Mouse (Mus musculus): ENCODE data around the gene Mllt11. TPM values are rescaled to one million over a fixed set of nuclear protein-coding genes. Genes with fewer than 3 reads are reported as not detected.

Mllt11 gene
- polyA plus RNA-seq, 1 experiment from 2014 or later: 2.0 TPM

DNA sequence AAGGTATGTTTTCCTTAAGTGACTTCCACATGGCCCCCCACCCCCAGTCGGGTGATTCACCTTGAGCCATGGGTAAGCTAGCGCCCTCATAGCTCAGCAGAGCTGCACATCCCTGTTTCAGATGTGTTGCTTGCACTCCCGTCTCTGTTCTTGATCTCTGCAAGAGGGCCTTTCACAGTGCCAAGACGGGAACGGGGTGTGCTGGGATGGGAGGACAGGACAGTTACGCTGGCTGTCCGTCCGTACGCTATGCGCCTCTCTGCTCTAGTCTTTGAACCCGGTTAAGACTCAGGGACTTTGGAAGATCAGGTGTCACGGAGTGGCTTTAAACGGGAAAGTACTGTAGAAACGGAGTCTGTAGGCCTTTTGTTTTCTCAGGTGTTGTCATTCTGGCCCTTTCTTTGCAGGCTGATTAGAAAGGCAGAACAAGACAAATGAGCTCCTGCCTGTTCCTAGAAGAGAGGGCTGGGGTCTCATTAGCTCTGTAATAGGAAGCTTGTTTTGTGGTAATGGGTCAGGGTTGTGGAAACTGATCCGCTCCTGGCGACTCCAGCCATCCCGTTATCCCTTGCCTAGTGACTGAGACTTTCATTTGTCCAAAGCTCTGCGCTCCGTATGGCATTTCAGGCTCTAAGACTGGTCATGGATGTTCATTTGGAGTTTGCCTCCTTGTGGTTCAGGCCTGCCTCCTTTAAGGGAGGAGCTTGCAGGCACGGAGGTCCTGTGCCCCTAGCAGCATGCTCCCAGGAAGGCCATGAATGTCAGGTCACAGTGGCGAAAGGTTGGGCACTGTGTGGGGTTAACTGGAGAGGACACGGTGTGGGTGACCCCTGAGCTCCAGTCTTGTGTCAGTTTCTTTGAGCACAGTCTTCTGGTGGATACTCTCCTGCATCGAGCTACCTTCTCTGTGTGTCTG lies 3.7 kb upstream of the Mllt11 start:
- peaks cover 22% of the 10 kb centered on the region for H3K4me1 ChIP-seq (ENCODE audit: control insufficient read depth, low read depth, low read length)
- WGBS (ENCODE audit: insufficient replicate concordance): 87% methylated on average over 23 of the region's 23 CpGs
- no peaks in the 10 kb centered on the region for H3K9me3 ChIP-seq (replicated peaks; ENCODE audit: control insufficient read depth, low read length)
- no peak for ATAC-seq (ENCODE audit: low read depth)
- no peak overlapping the region for H3K9ac ChIP-seq (ENCODE audit: low read depth, low read length)
- no peak overlapping the region for H3K27ac ChIP-seq (ENCODE audit: low read length)
- H3K4me3 ChIP-seq (ENCODE audit: low read depth, low read length): no peak overlapping the region
- no peaks in the 10 kb centered on the region for H3K27me3 ChIP-seq (ENCODE audit: control insufficient read depth, insufficient read depth, low read depth, low read length)
- peaks cover 30% of the 10 kb centered on the region for H3K36me3 ChIP-seq (ENCODE audit: control insufficient read depth, insufficient read depth)
- H3K4me2 ChIP-seq (ENCODE audit: low read depth, low read length): no peak overlapping the region

DNA sequence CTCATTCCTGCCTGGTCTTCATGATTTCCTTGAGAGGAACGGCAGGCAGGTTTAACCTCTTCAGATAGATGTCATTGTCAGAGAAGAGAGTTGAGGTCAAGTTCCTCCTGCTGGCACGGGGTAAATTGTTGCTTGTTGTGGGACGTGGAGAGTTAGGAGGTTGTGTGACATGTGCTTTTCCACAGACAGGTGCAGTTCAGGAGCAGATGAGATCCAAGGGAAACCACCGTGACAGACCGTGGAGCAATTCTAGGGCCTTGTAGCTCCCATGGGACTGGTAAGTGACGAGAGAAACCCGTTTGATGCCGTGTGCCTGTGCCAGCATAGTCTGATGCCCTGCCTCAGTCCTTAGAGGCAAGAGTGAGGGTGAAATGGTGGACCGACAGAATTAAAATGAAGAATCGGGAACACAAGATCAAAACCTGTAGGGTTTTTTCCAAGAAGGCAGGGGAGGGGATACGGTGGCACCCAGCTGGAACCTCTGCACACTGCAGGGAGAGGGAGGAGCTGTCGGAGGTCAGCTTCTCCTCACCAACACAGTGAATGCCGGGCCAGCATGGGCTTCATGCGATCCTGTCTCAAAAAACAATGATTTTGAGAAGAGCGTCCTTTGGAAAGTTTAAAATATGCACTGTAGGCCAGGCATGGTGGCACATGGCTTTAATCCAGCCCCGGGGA lies 1.5 kb upstream of the Mllt11 start:
- H3K9ac ChIP-seq (ENCODE audit: low read depth, low read length): no peak overlapping the region
- no peak overlapping the region for H3K4me3 ChIP-seq (ENCODE audit: low read depth, low read length)
- H3K27me3 ChIP-seq (ENCODE audit: control insufficient read depth, insufficient read depth, low read depth, low read length): no peaks in the 10 kb centered on the region
- 84% methylated on average over 16 of the region's 16 CpGs for WGBS (ENCODE audit: insufficient replicate concordance)
- no peaks in the 10 kb centered on the region for H3K9me3 ChIP-seq (replicated peaks; ENCODE audit: control insufficient read depth, low read length)
- ATAC-seq (ENCODE audit: low read depth): no peak
- peaks cover 30% of the 10 kb centered on the region for H3K36me3 ChIP-seq (ENCODE audit: control insufficient read depth, insufficient read depth)
- H3K4me2 ChIP-seq (ENCODE audit: low read depth, low read length): no peak overlapping the region
- H3K27ac ChIP-seq (ENCODE audit: low read length): no peak overlapping the region
- peaks cover 30% of the 10 kb centered on the region for H3K4me1 ChIP-seq (ENCODE audit: control insufficient read depth, low read depth, low read length)

DNA sequence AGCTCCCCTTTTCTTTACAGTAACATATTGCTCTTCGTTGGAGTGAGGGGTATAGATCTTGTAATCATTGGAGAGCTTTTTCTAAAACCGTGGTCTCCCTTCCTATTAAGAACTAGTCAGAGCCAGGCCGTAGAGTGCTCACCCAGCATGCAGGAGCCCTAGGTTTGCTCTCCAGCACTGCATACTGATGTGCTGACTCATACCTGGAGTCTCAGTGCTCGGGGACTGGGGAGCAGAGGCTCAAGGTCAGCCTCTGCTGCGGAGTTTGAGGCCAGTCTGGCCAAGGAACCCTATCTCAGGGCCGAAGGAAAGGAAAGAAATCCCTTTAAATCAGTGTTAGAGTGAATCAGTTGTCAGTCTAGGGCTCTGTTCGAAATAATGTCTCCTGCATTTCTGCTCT lies 800 bp upstream of the Mllt11 start:
- no peak overlapping the region for H3K9ac ChIP-seq (ENCODE audit: low read depth, low read length)
- H3K4me2 ChIP-seq (ENCODE audit: low read depth, low read length): no peak overlapping the region
- no peak overlapping the region for H3K27ac ChIP-seq (ENCODE audit: low read length)
- ATAC-seq (ENCODE audit: low read depth): no peak
- H3K27me3 ChIP-seq (ENCODE audit: control insufficient read depth, insufficient read depth, low read depth, low read length): no peaks in the 10 kb centered on the region
- H3K4me3 ChIP-seq (ENCODE audit: low read depth, low read length): no peak overlapping the region
- no peaks in the 10 kb centered on the region for H3K9me3 ChIP-seq (replicated peaks; ENCODE audit: control insufficient read depth, low read length)
- peaks cover 34% of the 10 kb centered on the region for H3K4me1 ChIP-seq (ENCODE audit: control insufficient read depth, low read depth, low read length)
- WGBS (ENCODE audit: insufficient replicate concordance): 71% methylated on average over 7 of the region's 7 CpGs
- H3K36me3 ChIP-seq (ENCODE audit: control insufficient read depth, insufficient read depth): peaks cover 30% of the 10 kb centered on the region

DNA sequence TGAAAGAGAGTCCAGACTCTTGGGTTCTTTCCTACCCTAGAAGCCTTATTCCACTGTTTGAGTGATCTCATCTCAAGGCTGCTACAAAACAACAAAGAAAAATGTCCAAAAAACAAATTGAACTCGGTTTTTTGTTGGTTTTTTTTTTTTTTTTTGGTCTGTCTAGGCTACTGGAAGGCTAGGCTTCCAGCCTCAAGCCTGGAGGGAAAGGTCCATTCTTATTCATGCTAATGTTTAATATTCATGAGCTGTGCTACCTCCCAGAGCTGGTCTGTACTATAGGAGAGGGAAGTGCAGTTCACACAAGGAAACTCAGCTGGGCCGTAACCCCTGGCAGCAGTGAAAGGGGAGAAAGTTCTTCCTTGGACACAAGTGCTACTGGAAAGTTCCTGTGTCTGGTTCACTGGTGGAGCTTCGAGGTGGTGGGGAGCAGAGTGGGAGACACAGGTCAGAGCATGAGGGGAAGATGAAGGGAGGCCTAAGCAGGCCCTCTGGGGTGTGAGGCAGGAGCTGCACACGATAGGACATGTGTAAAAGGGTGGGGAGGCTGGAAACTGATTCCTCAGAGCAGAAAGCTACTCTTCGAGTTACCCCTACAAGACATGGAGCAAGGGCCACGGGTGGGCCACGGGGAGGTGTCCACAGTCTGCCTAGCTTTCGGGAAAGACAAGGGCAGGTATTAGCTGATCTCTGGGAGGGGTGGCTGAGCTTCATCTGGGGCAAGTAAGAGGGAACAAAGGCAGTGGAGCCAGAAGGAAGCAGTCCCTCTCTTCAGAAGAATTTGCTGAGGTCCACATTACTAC lies 1.3 kb downstream of the Mllt11 start:
- peak overlapping the region; percentile 78 for H3K9ac ChIP-seq (ENCODE audit: low read depth, low read length)
- H3K9me3 ChIP-seq (replicated peaks; ENCODE audit: control insufficient read depth, low read length): no peaks in the 10 kb centered on the region
- no peak for ATAC-seq (ENCODE audit: low read depth)
- 22% methylated on average over 8 of the region's 8 CpGs for WGBS (ENCODE audit: insufficient replicate concordance)
- H3K36me3 ChIP-seq (ENCODE audit: control insufficient read depth, insufficient read depth): peaks cover 27% of the 10 kb centered on the region
- H3K27ac ChIP-seq (ENCODE audit: low read length): peak overlapping the region; percentile 90
- H3K4me1 ChIP-seq (ENCODE audit: control insufficient read depth, low read depth, low read length): peaks cover 34% of the 10 kb centered on the region
- no peaks in the 10 kb centered on the region for H3K27me3 ChIP-seq (ENCODE audit: control insufficient read depth, insufficient read depth, low read depth, low read length)
- peak overlapping the region; percentile 99 for H3K4me2 ChIP-seq (ENCODE audit: low read depth, low read length)
- H3K4me3 ChIP-seq (ENCODE audit: low read depth, low read length): peak overlapping the region; percentile 73

DNA sequence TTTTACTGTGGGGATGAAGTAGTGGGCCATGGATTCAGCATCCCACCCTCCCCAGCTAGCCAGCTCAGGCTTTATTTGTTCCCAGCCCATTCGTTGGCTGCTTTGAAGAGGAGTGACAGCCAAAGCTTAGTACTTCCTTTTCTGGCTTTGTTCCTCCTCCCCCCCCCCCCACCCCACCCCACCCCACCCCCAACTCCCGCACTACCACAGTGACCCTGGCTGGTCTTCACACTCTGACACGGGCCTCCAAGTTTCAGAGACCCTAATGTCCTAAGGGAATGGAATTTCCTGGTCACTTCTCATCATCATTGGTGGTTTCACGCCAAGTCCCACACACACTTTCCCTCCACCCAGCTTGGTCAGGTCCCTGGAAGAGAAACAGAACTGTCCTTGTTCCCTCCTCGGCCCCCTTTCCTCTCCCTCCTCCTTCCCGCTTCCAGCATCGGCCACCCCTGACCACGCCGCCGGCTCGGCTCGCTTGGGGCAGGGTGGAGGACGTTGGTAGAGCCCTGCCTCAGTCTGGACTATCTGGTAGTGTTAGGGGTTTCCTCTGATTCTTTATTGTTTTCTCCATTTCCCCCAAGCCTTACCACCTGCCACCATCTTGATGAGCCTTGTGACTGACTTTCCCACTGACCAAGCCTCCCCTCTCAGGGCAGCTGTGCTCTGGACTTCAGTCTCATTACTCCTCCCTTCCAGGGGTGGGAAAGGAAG lies 2.0 kb downstream of the Mllt11 start:
- peaks cover 34% of the 10 kb centered on the region for H3K4me1 ChIP-seq (ENCODE audit: control insufficient read depth, low read depth, low read length)
- 2% methylated on average over 13 of the region's 13 CpGs for WGBS (ENCODE audit: insufficient replicate concordance)
- no peak for ATAC-seq (ENCODE audit: low read depth)

DNA sequence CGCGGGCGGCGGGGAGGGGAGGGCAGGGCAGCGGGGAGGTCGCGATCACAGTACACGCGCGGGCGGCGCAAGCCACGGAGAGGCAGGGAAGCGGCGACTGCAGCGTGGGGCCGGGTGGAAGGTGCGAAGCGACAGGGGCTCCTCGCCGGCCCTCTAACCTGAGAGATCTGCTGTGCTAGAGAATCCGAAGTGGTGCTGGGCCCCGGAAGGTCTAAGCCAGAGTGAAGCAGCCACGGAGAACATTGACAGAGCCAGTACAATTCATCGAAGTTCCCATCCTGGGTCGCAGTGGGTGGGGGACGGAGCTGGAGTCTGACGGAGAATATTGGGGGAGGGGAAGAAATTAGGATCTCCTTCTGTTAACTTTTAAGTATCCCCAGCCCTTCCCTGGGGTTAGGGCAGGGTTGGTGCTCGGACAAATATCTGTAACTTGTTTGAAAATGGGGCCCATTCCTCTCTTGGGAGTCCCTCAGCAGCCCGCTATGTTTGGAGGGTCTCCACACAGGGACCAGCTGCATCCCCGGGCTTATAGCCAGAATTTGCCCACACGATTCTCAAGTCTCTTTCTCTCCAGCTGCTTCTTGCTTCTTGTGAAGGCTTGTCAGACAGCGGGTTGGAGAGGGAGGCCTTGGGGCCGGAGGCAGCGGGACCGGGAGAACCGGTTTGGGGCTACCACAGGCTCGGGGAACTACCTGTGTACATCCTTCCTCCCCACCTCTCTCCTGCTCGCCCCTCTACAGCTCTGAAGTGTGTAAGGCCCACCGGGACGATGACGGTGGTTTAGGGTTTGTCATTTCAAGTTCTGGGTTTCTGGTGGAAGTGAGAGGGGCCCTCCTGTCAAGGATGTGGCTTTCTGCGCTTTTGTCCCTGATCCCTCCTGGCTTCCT lies 2.8 kb downstream of the Mllt11 start:
- peak overlapping the region; percentile 99 for H3K4me2 ChIP-seq (ENCODE audit: low read depth, low read length)
- ATAC-seq (ENCODE audit: low read depth): peak; percentile 2; the same call in 1 of the 2 replicates
- H3K27ac ChIP-seq (ENCODE audit: low read length): peak overlapping the region; percentile 90
- H3K27me3 ChIP-seq (ENCODE audit: control insufficient read depth, insufficient read depth, low read depth, low read length): no peaks in the 10 kb centered on the region
- peak overlapping the region; percentile 78 for H3K9ac ChIP-seq (ENCODE audit: low read depth, low read length)
- peaks cover 34% of the 10 kb centered on the region for H3K4me1 ChIP-seq (ENCODE audit: control insufficient read depth, low read depth, low read length)
- peak overlapping the region; percentile 73 for H3K4me3 ChIP-seq (ENCODE audit: low read depth, low read length)
- H3K36me3 ChIP-seq (ENCODE audit: control insufficient read depth, insufficient read depth): peaks cover 19% of the 10 kb centered on the region
- WGBS (ENCODE audit: insufficient replicate concordance): under 1% methylated on average over 40 of the region's 43 CpGs
- H3K9me3 ChIP-seq (replicated peaks; ENCODE audit: control insufficient read depth, low read length): no peaks in the 10 kb centered on the region

More for the DNA sequence above, 2.0 kb downstream of the Mllt11 start:
- Histone ChIP-seq H3K36me3 (ENCODE audit: control insufficient read depth, insufficient read depth) (peaks cover 26% of the 10 kb centered on the region), H3K27ac (ENCODE audit: low read length) (peak overlapping the region; percentile 90), H3K27me3 (ENCODE audit: control insufficient read depth, insufficient read depth, low read depth, low read length) (no peaks in the 10 kb centered on the region), H3K4me3 (ENCODE audit: low read depth, low read length) (peak overlapping the region; percentile 73), H3K4me2 (ENCODE audit: low read depth, low read length) (peak overlapping the region; percentile 99), H3K9ac (ENCODE audit: low read depth, low read length) (peak overlapping the region; percentile 78), H3K9me3 (replicated peaks; ENCODE audit: control insufficient read depth, low read length) (no peaks in the 10 kb centered on the region)

DNA sequence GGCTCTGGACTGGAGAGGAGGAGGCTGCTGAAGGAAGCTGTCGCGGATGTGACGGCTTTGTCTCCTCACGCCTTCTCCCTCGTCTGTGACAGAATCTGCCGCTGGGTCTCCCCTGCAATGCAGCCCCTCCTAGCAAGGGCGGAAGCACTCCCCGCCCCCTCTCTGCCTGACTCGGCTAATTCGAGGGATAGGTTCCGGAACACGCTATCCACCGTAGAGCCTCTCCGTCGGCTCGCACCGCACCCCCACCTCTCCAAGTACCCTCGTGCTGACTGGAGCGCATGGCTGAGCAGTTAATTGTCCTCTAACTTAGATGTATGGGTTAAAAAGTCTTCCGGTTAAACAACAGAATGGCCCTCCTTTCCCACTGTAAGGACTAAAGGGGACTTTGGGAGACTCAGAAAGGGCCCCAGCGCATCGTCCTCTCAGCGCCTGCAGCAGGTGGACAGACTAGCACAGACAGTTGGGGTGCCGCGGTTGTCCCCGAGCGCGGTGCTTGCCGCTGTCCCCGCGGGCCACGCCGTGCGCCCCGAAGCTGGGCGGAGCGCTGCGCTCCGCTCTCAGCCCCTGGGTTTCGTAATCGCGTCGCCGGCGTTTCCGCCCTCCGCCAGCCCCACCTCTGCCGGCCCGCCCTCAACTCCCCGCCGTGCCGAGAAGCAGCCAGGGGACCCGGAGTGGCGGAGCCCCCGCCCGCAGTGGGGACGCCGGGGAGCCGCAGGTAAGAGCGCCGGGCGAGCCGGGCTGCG lies 3.6 kb downstream of the Mllt11 start, which contains the start of gene Cdc42se1:
TSS of gene Cdc42se1 (plus strand) at position 585 of the 746 bp plus-strand sequence.
- H3K4me3 ChIP-seq (ENCODE audit: low read depth, low read length): peak within 1 kb of the TSS; percentile 73
- no peaks in the 10 kb centered on the region for H3K9me3 ChIP-seq (replicated peaks; ENCODE audit: control insufficient read depth, low read length)
- H3K4me2 ChIP-seq (ENCODE audit: low read depth, low read length): peak within 1 kb of the TSS; percentile 99
- peak; percentile 92 for ATAC-seq (ENCODE audit: low read depth)
- peaks cover 34% of the 10 kb centered on the region for H3K4me1 ChIP-seq (ENCODE audit: control insufficient read depth, low read depth, low read length)
- peak within 1 kb of the TSS; percentile 90 for H3K27ac ChIP-seq (ENCODE audit: low read length)
- H3K27me3 ChIP-seq (ENCODE audit: control insufficient read depth, insufficient read depth, low read depth, low read length): no peaks in the 10 kb centered on the region
- under 1% methylated on average over 64 of the region's 64 CpGs for WGBS (ENCODE audit: insufficient replicate concordance)
- H3K36me3 ChIP-seq (ENCODE audit: control insufficient read depth, insufficient read depth): peaks cover 15% of the 10 kb centered on the region
- peak within 1 kb of the TSS; percentile 78 for H3K9ac ChIP-seq (ENCODE audit: low read depth, low read length)
